Mouse (Mus musculus) CD8-positive naive resting alpha-beta T cell, adult 2 months (primary cell): ENCODE measurements around the gene 9430038I01Rik.

Experiments used
- DNase-seq, 2 experiments: peaks; one replicate each; pipeline ENCODE4 v3.0.0; 2022; ENCODE audit warnings: low read depth in 2 of 2, low spot score in 2 of 2

The 9430038I01Rik gene

GRCm38 (mm10) chr7:137366736-137367135, 43.8 kb downstream of the 9430038I01Rik start:
- DNase-seq = no peak

GRCm38 (mm10) chr7:137365056-137365455, 45.5 kb downstream of the 9430038I01Rik start:
- DNase-seq = no peak

GRCm38 (mm10) chr7:137364571-137364970, 46.0 kb downstream of the 9430038I01Rik start:
- no peak for DNase-seq

DNA sequence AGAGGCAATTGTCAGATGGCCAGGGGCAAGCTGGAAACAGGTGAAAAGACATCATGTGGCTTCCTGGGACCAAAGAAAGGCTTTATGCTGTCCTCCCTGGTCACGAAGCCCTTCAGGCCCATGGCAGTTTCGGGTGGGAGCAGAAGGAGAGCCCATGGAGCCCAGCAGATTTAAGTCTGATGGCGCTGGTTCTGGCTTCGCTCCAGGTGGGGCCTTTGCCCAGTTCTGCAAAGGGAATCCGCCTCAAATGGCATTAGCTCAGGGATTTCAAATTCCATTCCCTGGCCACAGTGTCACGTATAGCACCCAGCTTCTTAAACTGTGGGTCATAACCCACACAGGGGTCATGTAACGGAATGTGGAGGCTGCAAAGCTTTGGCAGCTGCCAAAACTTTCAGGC, 63.7 kb downstream of the 9430038I01Rik start:
- no peak for DNase-seq

GRCm38 (mm10) chr7:137346068-137346467, 64.5 kb downstream of the 9430038I01Rik start:
- no peak for DNase-seq

- DNase-seq = no peak
Measured at GRCm38 (mm10) chr7:137333951-137334350, 76.6 kb downstream of the 9430038I01Rik start.
